Mouse (Mus musculus) heart, adult 2 months (tissue): ENCODE results near the gene Gm4881. TPM values are rescaled to one million over a fixed set of nuclear protein-coding genes. Genes with fewer than 3 reads are reported as not detected.

ENCODE experiments used
- DNase-seq, 2 experiments: peaks; one replicate each; pipeline ENCODE4 v3.0.0; 2021
- H3K27ac ChIP-seq: fragments of 200-600 bp; 2 replicates; pipeline ENCODE4 v1.8.1; 2022
- H3K27me3 ChIP-seq: fragments of 200-500 bp; 2 replicates; pipeline ENCODE4 v1.6.1; 2012; ENCODE audit warnings: mild to moderate bottlenecking, low read length, inconsistent platforms, mixed read lengths; ENCODE audit not compliant: control insufficient read depth, insufficient read depth
- H3K36me3 ChIP-seq: fragments of 200-500 bp; 2 replicates; pipeline ENCODE4 v1.6.1; 2012; ENCODE audit warnings: low read length, inconsistent platforms; ENCODE audit not compliant: control insufficient read depth, insufficient read depth
- H3K4me1 ChIP-seq: fragments of 200-500 bp; 2 replicates; pipeline ENCODE4 v1.6.1; 2011; ENCODE audit warnings: low read length; ENCODE audit not compliant: control insufficient read depth, insufficient read depth
- H3K4me3 ChIP-seq: fragments of 200-600 bp; 2 replicates; pipeline ENCODE4 v1.8.1; 2022
- H3K79me2 ChIP-seq: fragments of 200-500 bp; replicated peaks from 2 replicates; pipeline ENCODE4 v1.6.1; 2012; ENCODE audit warnings: mild to moderate bottlenecking, inconsistent platforms, low read length, moderate library complexity, mixed read lengths; ENCODE audit not compliant: control insufficient read depth, insufficient read depth
- H3K9ac ChIP-seq: fragments of 200-500 bp; 2 replicates; pipeline ENCODE4 v1.6.1; 2012; ENCODE audit warnings: low read depth, mild to moderate bottlenecking, control low read depth, inconsistent platforms, low read length, mixed read lengths
- CTCF ChIP-seq: fragments of 200-600 bp; IDR thresholded peaks from 2 replicates; pipeline ENCODE4 v1.8.1; 2022; ENCODE audit warnings: antibody characterized with exemption, mild to moderate bottlenecking, moderate library complexity
- EP300 ChIP-seq: fragments of 200-500 bp; IDR thresholded peaks from 2 replicates; pipeline ENCODE4 v1.6.1; 2011; ENCODE audit warnings: low read depth, low read length, control low read depth; ENCODE audit not compliant: insufficient read depth
- POLR2A ChIP-seq: fragments of 200-500 bp; IDR thresholded peaks from 2 replicates; pipeline ENCODE4 v1.6.1; 2011; ENCODE audit warnings: mild to moderate bottlenecking, low read depth, low read length, control low read depth; ENCODE audit not compliant: insufficient read depth
- WGBS: fragments of 180-500 bp; shearing (Covaris S2); methylation state at CpG from one replicate; pipeline ENCODE4 v1.1.7; 2018; 5-methylcytosine and 5-hydroxymethylcytosine counted together
- intact Hi-C: fragments of 180-260 bp; cut with DNase I; formaldehyde crosslinking; loops from one replicate; pipeline ENCODE4 v1.15.1; 2025
- polyA plus RNA-seq: library from polyadenylated mRNA; depleted of rRNA; stranded (reverse); fragments of >200 nt; gene quantifications from 2 replicates; pipeline ENCODE4 v1.2.3, GENCODE M21; 2012
- total RNA-seq, 2 experiments: library from RNA; stranded (reverse); gene quantifications; 2 replicates each; pipeline ENCODE4 v1.2.3; 2021

The Gm4881 gene
- total and polyA plus RNA-seq, 3 experiments = not detected

- 3% methylated on average over 8 of the region's 8 CpGs for WGBS
Observed at GRCm38 (mm10) chr7:24949958-24950623, 5.8 kb upstream of the Gm4881 start.

GRCm38 (mm10) chr7:24948774-24949173, 4.5 kb upstream of the Gm4881 start:
- intact Hi-C loops = no loop called here
- WGBS = 5% methylated on average over 29 of the region's 29 CpGs
- H3K27me3 ChIP-seq = peaks cover 31% of the 10 kb centered on the region

More at GRCm38 (mm10) chr7:24949958-24950623, 5.8 kb upstream of the Gm4881 start:
- TF ChIP-seq CTCF (peak; percentile 82), EP300 (no peak)
- Histone ChIP-seq H3K9ac (no peak overlapping the region), H3K4me3 (no peak overlapping the region), H3K4me1 (no peaks in the 10 kb centered on the region), H3K27ac (no peak overlapping the region), H3K27me3 (peaks cover 23% of the 10 kb centered on the region), H3K36me3 (no peaks in the 10 kb centered on the region), H3K79me2 (no peaks in the 10 kb centered on the region)
- intact Hi-C loops = loop anchor here (1.0 kb wide), 1 partner anchor 60 kb away; no protein-coding TSS in a partner anchor
- peak; percentile 61 to 82 for DNase-seq

GRCm38 (mm10) chr7:24947316-24948048, 3.2 kb upstream of the Gm4881 start:
- Histone ChIP-seq H3K27me3 (peaks cover 33% of the 10 kb centered on the region), H3K36me3 (no peaks in the 10 kb centered on the region), H3K4me3 (no peak overlapping the region), H3K27ac (no peak overlapping the region), H3K9ac (no peak overlapping the region), H3K4me1 (peaks cover 1% of the 10 kb centered on the region; the same call in 1 of the 2 replicates), H3K79me2 (no peaks in the 10 kb centered on the region)
- 4% methylated on average over 7 of the region's 7 CpGs for WGBS
- no peak for TF ChIP-seq EP300
- no peak for TF ChIP-seq CTCF
- TF ChIP-seq POLR2A = no peak
- intact Hi-C loops = no loop called here
- no peak for DNase-seq

More at GRCm38 (mm10) chr7:24948774-24949173, 4.5 kb upstream of the Gm4881 start:
- DNase-seq = no peak
- H3K36me3 ChIP-seq = no peaks in the 10 kb centered on the region
- peaks cover 1% of the 10 kb centered on the region; the same call in 1 of the 2 replicates for H3K4me1 ChIP-seq
- no peak overlapping the region for H3K27ac ChIP-seq
- no peak overlapping the region for H3K9ac ChIP-seq
- no peak overlapping the region for H3K4me3 ChIP-seq
- no peaks in the 10 kb centered on the region for H3K79me2 ChIP-seq
- TF ChIP-seq EP300 = no peak
- no peak for TF ChIP-seq CTCF
- no peak for TF ChIP-seq POLR2A

- Histone ChIP-seq H3K27me3 (peaks cover 36% of the 10 kb centered on the region), H3K79me2 (no peaks in the 10 kb centered on the region), H3K27ac (no peak overlapping the region), H3K4me1 (peaks cover 1% of the 10 kb centered on the region; the same call in 1 of the 2 replicates), H3K36me3 (no peaks in the 10 kb centered on the region), H3K9ac (no peak overlapping the region), H3K4me3 (no peak overlapping the region)
- DNase-seq = no peak
- TF ChIP-seq EP300 (no peak), POLR2A (no peak), CTCF (no peak)
- whole genome bisulfite sequencing = 1% methylated on average over 6 of the region's 6 CpGs
- intact Hi-C loops = no loop called here
Observed at GRCm38 (mm10) chr7:24943641-24944040, 653 bp downstream of the Gm4881 start.

- TF ChIP-seq CTCF (no peak), POLR2A (no peak), EP300 (no peak)
- intact Hi-C loops = no loop called here
- H3K9ac ChIP-seq = no peak overlapping the region
- no peaks in the 10 kb centered on the region for H3K4me1 ChIP-seq
- no peaks in the 10 kb centered on the region for H3K79me2 ChIP-seq
- 4% methylated on average over 15 of the region's 15 CpGs for WGBS
- H3K36me3 ChIP-seq = no peaks in the 10 kb centered on the region
- no peak for DNase-seq
- peaks cover 15% of the 10 kb centered on the region for H3K27me3 ChIP-seq
- H3K27ac ChIP-seq = no peak overlapping the region
- no peak overlapping the region for H3K4me3 ChIP-seq
Observed at GRCm38 (mm10) chr7:24931651-24932050, 12.6 kb downstream of the Gm4881 start.

GRCm38 (mm10) chr7:24930475-24930874, 13.8 kb downstream of the Gm4881 start:
- Histone ChIP-seq H3K79me2 (no peaks in the 10 kb centered on the region), H3K4me1 (no peaks in the 10 kb centered on the region), H3K27me3 (peaks cover 14% of the 10 kb centered on the region), H3K4me3 (no peak overlapping the region), H3K27ac (no peak overlapping the region), H3K36me3 (no peaks in the 10 kb centered on the region), H3K9ac (no peak overlapping the region)
- no peak for DNase-seq
- intact Hi-C loops = no loop called here
- WGBS = 47% methylated on average over 6 of the region's 6 CpGs
- no peak for TF ChIP-seq CTCF
- TF ChIP-seq POLR2A = no peak
- TF ChIP-seq EP300 = no peak
